Mouse (Mus musculus) liver, adult 2 months (tissue): ENCODE measurements around the gene Gm20388.

Experiments
- CTCF ChIP-seq: fragments of 200-500 bp; IDR thresholded peaks from 2 replicates; pipeline ENCODE4 v1.5.1; 2011; ENCODE audit warnings: low read depth, low read length, control low read depth
- POLR2A ChIP-seq: fragments of 200-500 bp; IDR thresholded peaks from 2 replicates; pipeline ENCODE4 v1.6.1; 2011; ENCODE audit warnings: low read length, control low read depth; ENCODE audit not compliant: insufficient read depth; ENCODE audit errors: extremely low read depth

DNA sequence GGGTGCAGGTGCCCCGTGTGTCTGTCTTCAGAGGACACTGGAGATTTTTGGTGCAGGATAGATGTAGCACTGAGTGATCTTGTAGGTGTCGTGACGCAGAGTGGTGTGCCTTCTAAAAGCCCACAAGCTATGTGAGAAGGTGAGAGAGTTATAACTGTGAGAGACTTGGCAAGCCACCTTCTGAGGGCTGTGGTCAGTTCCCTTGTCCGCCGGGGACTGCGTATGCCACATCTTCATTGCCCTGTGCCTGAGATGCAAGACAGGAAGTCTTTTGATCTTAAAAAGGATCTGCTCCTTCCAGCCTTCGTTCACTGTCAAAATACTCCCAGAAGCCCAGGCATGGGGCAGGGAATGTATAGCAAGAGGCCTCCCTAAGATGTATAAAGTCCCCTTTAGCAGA lies 3432.3 kb downstream of the Gm20388 start:
- TF ChIP-seq CTCF (no peak), POLR2A (no peak)
